Mouse (Mus musculus) retina, adult 2 months (tissue): ENCODE measurements around the gene M1ap.

Experiments
- DNase-seq: peaks from one replicate; pipeline ENCODE4 v3.0.0-alpha.2; 2012; ENCODE audit warnings: low read depth, low spot score

The M1ap gene

GRCm38 (mm10) chr6:83070311-83071219 is 123.9 kb downstream of the M1ap start:
- DNase-seq = peak; percentile 56

GRCm38 (mm10) chr6:83071220-83071619 is 124.5 kb downstream of the M1ap start:
- peak; percentile 64 for DNase-seq

- no peak for DNase-seq
Observed at GRCm38 (mm10) chr6:83074979-83075378, 128.3 kb downstream of the M1ap start.

- DNase-seq = no peak
Observed at GRCm38 (mm10) chr6:83077630-83078323, 131.1 kb downstream of the M1ap start, which contains the start of gene Pcgf1. Gene Pcgf1, plus strand, starts transcription at chr6:83077869.

GRCm38 (mm10) chr6:83078324-83078858 is 131.7 kb downstream of the M1ap start:
- peak; percentile 98 for DNase-seq
